Mouse (Mus musculus): ENCODE results near the gene Nalcn. TPM values are rescaled to one million over a fixed set of nuclear protein-coding genes. Genes with fewer than 3 reads are reported as not detected.

The Nalcn gene
- polyA plus RNA-seq, 1 experiment from 2014 or later = 0.64 TPM

- 80% methylated on average over 2 of the region's 2 CpGs for WGBS
- Histone ChIP-seq H3K4me3 (no peak overlapping the region), H3K4me1 (no peaks in the 10 kb centered on the region), H3K9me3 (no peaks in the 10 kb centered on the region), H3K36me3 (replicated peaks) (no peaks in the 10 kb centered on the region), H3K27ac (replicated peaks) (no peak overlapping the region), H3K27me3 (replicated peaks; ENCODE audit: low read depth, poor library complexity, severe bottlenecking) (no peaks in the 10 kb centered on the region)
- DNase-seq (ENCODE audit: low spot score) = no peak
Observed at GRCm38 (mm10) chr14:123272121-123272520, 354.8 kb downstream of the Nalcn start.

DNA sequence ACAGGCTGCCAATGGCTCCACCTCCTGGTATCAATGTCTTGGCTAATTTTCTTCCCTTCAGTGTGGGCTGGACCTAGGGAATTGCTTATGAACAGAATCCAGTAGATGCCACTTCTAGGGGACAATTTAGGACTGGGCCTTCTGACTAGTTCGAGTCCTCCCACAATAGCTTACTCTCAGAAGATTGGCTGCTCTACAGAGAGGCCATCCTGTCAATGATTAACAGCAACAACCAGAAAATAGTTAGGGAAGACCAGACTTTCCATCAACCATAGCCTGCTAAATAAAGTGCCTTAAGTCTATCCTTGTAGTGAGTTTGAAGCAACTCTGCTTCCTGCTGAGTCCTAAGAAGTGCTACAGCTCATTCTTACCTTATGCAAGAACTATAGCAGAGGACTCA, 386.2 kb downstream of the Nalcn start:
- Histone ChIP-seq H3K4me1 (no peaks in the 10 kb centered on the region), H3K36me3 (replicated peaks) (no peaks in the 10 kb centered on the region), H3K4me3 (no peak overlapping the region), H3K9me3 (no peaks in the 10 kb centered on the region), H3K27me3 (replicated peaks; ENCODE audit: low read depth, poor library complexity, severe bottlenecking) (no peaks in the 10 kb centered on the region), H3K27ac (replicated peaks) (no peak overlapping the region)
- no peak for DNase-seq (ENCODE audit: low spot score)
- WGBS = 80% methylated on average over 1 of the region's 1 CpGs

DNA sequence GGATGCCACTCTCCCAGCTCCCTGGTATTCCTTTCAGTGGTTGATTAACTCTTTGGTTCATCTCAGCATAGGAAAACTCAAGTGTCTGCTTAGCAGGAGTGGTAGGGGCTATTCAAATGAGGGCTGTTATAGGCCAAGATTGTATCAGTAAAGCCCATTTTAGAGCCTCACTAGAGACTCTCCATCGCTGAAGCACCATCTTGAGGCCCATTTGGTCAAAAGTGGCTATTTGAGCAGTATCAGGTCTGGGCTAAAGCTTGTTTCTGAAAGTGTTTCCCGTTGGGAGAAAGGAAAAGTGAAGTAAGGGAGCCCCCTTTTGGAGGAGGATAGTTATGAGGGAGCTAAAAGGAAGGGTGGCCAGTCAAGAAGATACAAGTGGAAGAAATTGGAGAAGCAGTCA, 387.0 kb downstream of the Nalcn start:
- no peaks in the 10 kb centered on the region for H3K9me3 ChIP-seq
- H3K4me1 ChIP-seq = no peaks in the 10 kb centered on the region
- no peaks in the 10 kb centered on the region for H3K36me3 ChIP-seq (replicated peaks)
- H3K27me3 ChIP-seq (replicated peaks; ENCODE audit: low read depth, poor library complexity, severe bottlenecking) = no peaks in the 10 kb centered on the region
- WGBS = 9% methylated on average over 2 of the region's 2 CpGs
- DNase-seq (ENCODE audit: low spot score) = no peak
- no peak overlapping the region for H3K27ac ChIP-seq (replicated peaks)
- no peak overlapping the region for H3K4me3 ChIP-seq

DNA sequence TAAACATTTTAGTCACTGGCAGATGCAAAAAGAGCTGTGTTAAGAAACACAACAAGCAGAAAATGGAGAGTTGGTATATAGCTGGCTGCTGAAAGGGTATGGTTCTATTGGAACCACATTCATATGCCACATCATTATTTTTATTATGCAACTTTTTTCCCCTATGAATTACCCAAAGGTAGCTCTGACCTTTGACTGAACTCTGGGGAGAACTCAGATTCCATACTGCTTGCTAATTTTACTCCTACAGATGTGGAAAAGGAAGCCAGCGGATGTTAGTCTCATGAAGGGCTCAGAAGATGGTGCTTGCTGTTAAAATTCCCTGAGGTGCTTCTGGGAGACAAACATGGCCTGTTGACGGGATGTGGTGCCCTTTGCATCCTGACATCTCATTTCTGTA, 389.9 kb downstream of the Nalcn start:
- H3K36me3 ChIP-seq (replicated peaks) = no peaks in the 10 kb centered on the region
- WGBS = 67% methylated on average over 2 of the region's 2 CpGs
- no peak overlapping the region for H3K27ac ChIP-seq (replicated peaks)
- H3K27me3 ChIP-seq (replicated peaks; ENCODE audit: low read depth, poor library complexity, severe bottlenecking) = no peaks in the 10 kb centered on the region
- H3K4me3 ChIP-seq = no peak overlapping the region
- no peak for DNase-seq (ENCODE audit: low spot score)
- H3K9me3 ChIP-seq = no peaks in the 10 kb centered on the region
- H3K4me1 ChIP-seq = no peaks in the 10 kb centered on the region

DNA sequence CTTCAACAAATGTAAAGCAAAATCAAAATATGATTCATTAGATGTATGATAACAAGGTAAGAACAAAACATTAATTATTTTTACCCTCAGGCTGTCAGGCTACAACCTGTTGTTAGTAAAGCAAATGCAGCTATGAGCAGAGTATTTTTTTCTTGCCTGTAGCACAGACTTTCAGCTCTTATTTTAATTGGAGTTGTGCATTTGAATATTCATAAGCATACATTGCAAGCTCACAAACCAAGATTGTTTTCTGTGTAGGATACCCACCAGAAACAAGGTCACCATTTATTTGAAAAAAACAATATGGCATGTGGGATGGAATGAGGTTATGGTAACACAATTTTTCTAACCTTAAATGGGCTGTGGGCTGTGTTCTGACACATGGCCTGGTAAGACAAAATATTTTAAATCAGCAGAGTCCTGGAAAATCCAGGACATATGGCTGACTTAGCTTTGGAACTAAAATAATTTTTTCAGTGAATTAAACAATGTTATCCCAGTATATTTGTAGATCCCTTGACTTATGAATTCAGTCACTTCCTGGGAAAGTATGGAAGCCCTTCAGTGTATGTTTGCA, 394.2 kb downstream of the Nalcn start:
- H3K4me3 ChIP-seq = no peak overlapping the region
- no peaks in the 10 kb centered on the region for H3K9me3 ChIP-seq
- H3K27me3 ChIP-seq (replicated peaks; ENCODE audit: low read depth, poor library complexity, severe bottlenecking) = no peaks in the 10 kb centered on the region

More for the DNA sequence above, 394.2 kb downstream of the Nalcn start:
- no peaks in the 10 kb centered on the region for H3K36me3 ChIP-seq (replicated peaks)
- no peak for DNase-seq (ENCODE audit: low spot score)
- no peaks in the 10 kb centered on the region for H3K4me1 ChIP-seq
- no peak overlapping the region for H3K27ac ChIP-seq (replicated peaks)

Other genes starting within 250 kb of the Nalcn start
- gene Itgbl1, start 32.8 kb upstream of the Nalcn start, polyA plus RNA-seq (2016; fragmentation: Nextera tagmentation; extraction: Ambion mirVana) = 0.10 and 0.13 TPM in 2 replicates